Mouse (Mus musculus) G1E (cell line): Measurements from ENCODE around the gene Fam129a. TPM values are rescaled to one million over a fixed set of nuclear protein-coding genes. Genes with fewer than 3 reads are reported as not detected.

Source experiments
- ATAC-seq: 2 replicates; pipeline ENCODE4 v1.8.0; 2016; ENCODE audit warnings: mild to moderate bottlenecking; ENCODE audit not compliant: insufficient number of reproducible peaks, poor library complexity, low FRiP score, severe bottlenecking; ENCODE audit errors: extremely low read depth
- DNase-seq: peaks from one replicate; pipeline ENCODE4 v3.0.0; 2012; ENCODE audit warnings: low spot score
- H3K27me3 ChIP-seq: 2 replicates; pipeline ENCODE4 v1.6.1; 2012; ENCODE audit warnings: mild to moderate bottlenecking, low read length, inconsistent platforms; ENCODE audit not compliant: insufficient read depth
- H3K36me3 ChIP-seq: replicated peaks from 2 replicates; pipeline ENCODE3; 2012; ENCODE audit warnings: mild to moderate bottlenecking, inconsistent platforms
- H3K4me1 ChIP-seq: 2 replicates; pipeline ENCODE4 v1.6.1; 2012; ENCODE audit warnings: low read depth, low read length, inconsistent platforms, mixed read lengths; ENCODE audit not compliant: insufficient read depth
- H3K4me3 ChIP-seq: 2 replicates; pipeline ENCODE4 v1.5.1; 2012; ENCODE audit warnings: low read depth, mild to moderate bottlenecking, inconsistent platforms, low read length, moderate library complexity, mixed read lengths
- H3K9me3 ChIP-seq: replicated peaks from 2 replicates; pipeline ENCODE4 v1.6.1; 2012; ENCODE audit warnings: inconsistent platforms
- CTCF ChIP-seq: IDR thresholded peaks from 2 replicates; pipeline ENCODE4 v1.5.1; 2012; ENCODE audit warnings: low read depth, low read length, inconsistent platforms, mixed read lengths
- GATA1 ChIP-seq: IDR thresholded peaks from 2 replicates; pipeline ENCODE4 v1.6.1; 2012; ENCODE audit warnings: borderline replicate concordance, low read length, inconsistent platforms, mixed read lengths
- GATA2 ChIP-seq: IDR thresholded peaks from 2 replicates; pipeline ENCODE4 v1.6.1; 2012; ENCODE audit warnings: low read depth, low read length, inconsistent platforms, borderline replicate concordance
- POLR2AphosphoS5 ChIP-seq: IDR thresholded peaks from 2 replicates; pipeline ENCODE4 v1.6.1; 2012; ENCODE audit warnings: low read depth, low read length, inconsistent platforms; ENCODE audit not compliant: insufficient replicate concordance
- TAL1 ChIP-seq: conservative IDR thresholded peaks from 2 replicates; pipeline ENCODE4 v1.6.1; 2012; ENCODE audit warnings: low read depth, low read length, inconsistent platforms, mixed read lengths
- polyA plus RNA-seq: library from polyadenylated mRNA; stranded (reverse); fragments of >175 nt; gene quantifications from 2 replicates; pipeline ENCODE4 v1.2.3, GENCODE M21; 2012
- total RNA-seq, 2 experiments: library from RNA; stranded (forward) in 1 of 2; stranded (reverse) in 1 of 2; fragments of 200-1000 nt in 1 of 2; fragments of >200 nt in 1 of 2; fragmentation: Nextera tagmentation in 1 of 2; gene quantifications; 2 replicates each; pipeline ENCODE4 v1.2.3; 2014 to 2017

Gene Fam129a
- total and polyA plus RNA-seq, 3 experiments: 0.60 TPM; not detected in 2

DNA sequence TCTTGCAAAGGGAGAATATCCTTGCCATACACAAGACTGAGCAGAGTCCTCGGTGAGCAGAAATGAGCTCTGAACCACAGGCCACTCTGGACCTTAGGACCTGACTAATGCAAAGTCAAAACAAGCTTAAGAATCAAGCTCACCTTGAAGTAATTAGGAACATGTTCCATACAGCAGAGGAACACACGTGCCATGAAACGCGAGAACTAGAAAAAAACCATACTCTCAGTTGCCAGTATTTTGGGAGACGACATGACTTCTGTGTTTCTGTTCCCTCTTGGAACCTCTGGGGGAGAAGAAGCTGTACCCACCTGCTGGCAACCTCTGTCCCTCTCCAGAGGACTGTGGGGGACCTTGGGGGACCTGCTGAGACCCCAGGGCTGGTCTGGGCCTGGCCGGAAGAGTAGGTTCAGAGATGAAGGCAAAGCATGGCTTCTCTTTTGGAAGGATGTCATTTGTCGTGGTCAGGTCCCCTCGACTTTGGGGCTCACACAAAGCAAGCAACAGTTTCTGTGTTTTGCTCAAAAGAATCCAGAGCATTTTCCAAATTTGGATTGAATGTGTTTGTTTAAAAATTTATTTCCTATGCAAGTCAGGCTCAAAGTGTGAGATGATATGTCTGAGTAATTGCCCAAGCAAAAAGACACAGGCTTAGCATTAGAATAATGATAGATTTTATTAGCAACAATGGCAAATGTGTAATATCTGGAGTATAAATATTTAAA, 12.6 kb downstream of the Fam129a start:
- Histone ChIP-seq H3K4me3 (no peak overlapping the region), H3K36me3 (no peaks in the 10 kb centered on the region), H3K9me3 (no peaks in the 10 kb centered on the region), H3K27me3 (peaks cover 8% of the 10 kb centered on the region), H3K4me1 (no peaks in the 10 kb centered on the region)
- ATAC-seq (no peak), DNase-seq (no peak)
- TF ChIP-seq CTCF (no peak), TAL1 (no peak), POLR2AphosphoS5 (no peak), GATA2 (no peak), GATA1 (no peak)

DNA sequence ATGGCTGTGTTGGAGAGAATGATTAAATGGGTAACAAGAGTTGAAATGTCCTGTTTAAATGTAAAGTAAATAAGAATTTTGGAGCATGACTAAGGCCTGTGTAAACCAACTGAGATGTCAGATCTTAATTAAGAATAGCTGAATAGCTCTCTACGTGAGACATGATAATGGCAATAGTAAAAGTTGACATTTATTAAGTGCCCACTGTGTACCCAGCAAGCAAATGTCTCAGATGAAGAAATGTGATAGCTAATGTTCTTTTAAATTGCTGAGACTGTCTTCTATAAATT, 13.1 kb downstream of the Fam129a start:
- Histone ChIP-seq H3K4me1 (no peaks in the 10 kb centered on the region), H3K27me3 (peaks cover 8% of the 10 kb centered on the region), H3K9me3 (no peaks in the 10 kb centered on the region), H3K4me3 (no peak overlapping the region), H3K36me3 (no peaks in the 10 kb centered on the region)
- no peak for TF ChIP-seq GATA1
- TF ChIP-seq GATA2: no peak
- no peak for TF ChIP-seq POLR2AphosphoS5
- TF ChIP-seq TAL1: no peak
- TF ChIP-seq CTCF: no peak
- ATAC-seq: no peak
- no peak for DNase-seq

DNA sequence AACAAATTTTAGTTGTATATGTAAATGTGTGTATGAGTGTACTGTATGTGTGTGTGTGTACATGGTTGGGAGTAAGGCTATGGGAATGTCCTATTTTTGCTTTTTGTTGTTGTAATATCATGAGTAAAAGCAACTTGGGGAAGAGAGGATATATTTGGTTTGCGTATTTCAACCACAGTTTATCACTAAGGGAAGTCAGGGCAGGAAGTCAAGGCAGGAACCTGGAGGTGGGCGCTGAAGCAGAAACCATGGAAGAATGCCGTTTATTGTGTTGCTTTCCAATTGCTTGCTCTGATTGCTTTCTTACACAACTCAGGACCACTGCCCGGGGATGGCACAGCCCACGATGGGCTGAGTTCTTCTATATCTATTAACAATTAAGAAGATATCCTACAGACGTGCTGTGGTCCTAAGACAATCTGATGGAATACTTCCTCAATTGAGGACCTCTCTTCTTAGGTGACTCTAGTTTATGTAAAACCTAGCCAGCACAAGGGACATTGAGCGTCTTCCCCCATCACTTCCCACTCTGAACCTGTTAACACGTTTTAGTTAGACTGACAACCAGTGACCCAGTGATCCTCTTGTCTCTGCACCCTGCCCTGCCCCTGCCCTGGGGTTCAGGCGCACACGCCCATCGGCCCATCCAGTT, 13.7 kb downstream of the Fam129a start:
- no peaks in the 10 kb centered on the region for H3K4me1 ChIP-seq
- ATAC-seq (no peak), DNase-seq (no peak)
- no peak for TF ChIP-seq POLR2AphosphoS5
- no peak for TF ChIP-seq CTCF
- TF ChIP-seq GATA2: no peak
- TF ChIP-seq TAL1: no peak
- TF ChIP-seq GATA1: no peak
- H3K36me3 ChIP-seq: no peaks in the 10 kb centered on the region
- peaks cover 8% of the 10 kb centered on the region for H3K27me3 ChIP-seq
- H3K9me3 ChIP-seq: no peaks in the 10 kb centered on the region
- no peak overlapping the region for H3K4me3 ChIP-seq

DNA sequence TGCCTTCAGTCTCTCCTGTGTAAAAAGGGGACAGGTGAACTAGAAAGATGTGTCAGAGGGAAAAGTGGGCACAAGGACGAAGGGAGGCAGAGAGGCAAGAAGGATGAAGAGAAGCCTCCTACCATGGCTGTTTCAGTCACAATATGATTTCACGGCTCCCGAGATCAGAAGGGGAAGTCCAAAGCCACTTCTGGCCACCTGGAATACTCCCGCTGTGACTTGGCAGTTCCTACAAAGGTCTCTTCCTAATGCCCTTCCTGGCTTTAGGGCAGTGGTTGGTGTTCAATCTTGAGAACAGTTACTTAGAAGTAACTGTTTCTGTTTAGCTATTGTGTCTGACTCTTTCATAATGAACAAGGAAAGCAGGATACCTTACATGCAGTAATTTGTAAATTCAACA, 14.7 kb downstream of the Fam129a start:
- Histone ChIP-seq H3K4me1 (no peaks in the 10 kb centered on the region), H3K9me3 (no peaks in the 10 kb centered on the region), H3K4me3 (no peak overlapping the region), H3K36me3 (no peaks in the 10 kb centered on the region), H3K27me3 (peaks cover 8% of the 10 kb centered on the region)
- no peak for TF ChIP-seq CTCF
- TF ChIP-seq GATA1: no peak
- TF ChIP-seq GATA2: no peak
- no peak for TF ChIP-seq POLR2AphosphoS5
- TF ChIP-seq TAL1: no peak
- ATAC-seq (no peak), DNase-seq (no peak)

DNA sequence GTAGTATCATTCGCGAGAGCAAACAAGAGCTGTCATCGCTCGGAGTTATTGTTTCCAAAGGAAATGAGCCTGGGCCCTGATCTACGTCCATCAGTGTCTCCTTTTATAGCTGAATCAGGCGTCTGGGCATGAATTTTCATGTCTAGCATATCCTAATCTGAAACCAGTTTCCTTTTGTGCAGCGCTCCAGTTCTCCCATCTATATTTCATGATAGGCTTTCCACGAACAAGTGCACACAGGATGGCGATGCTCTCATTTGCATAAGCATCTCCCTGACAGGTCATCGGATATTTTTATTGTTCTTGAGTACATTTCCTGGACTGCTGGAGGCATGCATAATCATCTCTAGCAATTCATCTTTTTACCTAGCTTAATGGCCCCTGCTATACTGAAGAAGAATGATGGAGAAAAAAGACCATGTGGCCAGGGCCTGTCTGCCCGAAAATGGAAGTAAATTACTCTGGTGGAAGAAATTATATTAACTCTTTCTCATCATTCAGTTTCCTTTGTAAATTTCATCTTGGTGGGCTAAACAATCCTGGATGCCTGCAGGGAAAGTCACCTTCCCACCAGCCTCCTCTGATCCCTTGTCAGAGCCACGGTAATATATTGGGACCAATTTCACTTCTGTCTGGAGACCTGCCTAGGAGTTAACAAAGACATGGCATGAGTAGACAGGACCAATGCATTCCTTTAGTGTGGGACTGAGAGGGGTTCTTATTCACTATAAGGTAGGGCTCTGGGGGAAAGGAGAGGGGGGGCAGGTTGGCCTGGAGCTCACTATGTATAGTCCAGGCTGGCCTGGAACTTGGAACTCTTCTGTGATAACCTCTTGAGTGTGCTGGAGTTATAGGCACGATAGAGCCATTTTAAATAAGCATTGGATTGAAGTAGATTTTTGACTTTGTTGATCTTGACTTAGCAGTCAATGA, 21.4 kb downstream of the Fam129a start:
- H3K4me1 ChIP-seq: no peaks in the 10 kb centered on the region
- no peaks in the 10 kb centered on the region for H3K36me3 ChIP-seq
- H3K27me3 ChIP-seq: peaks cover 9% of the 10 kb centered on the region
- H3K9me3 ChIP-seq: no peaks in the 10 kb centered on the region
- no peak for TF ChIP-seq TAL1
- no peak for TF ChIP-seq CTCF
- TF ChIP-seq GATA1: no peak
- no peak for TF ChIP-seq GATA2
- no peak for TF ChIP-seq POLR2AphosphoS5
- DNase-seq: no peak
- no peak for ATAC-seq
- H3K4me3 ChIP-seq: no peak overlapping the region

DNA sequence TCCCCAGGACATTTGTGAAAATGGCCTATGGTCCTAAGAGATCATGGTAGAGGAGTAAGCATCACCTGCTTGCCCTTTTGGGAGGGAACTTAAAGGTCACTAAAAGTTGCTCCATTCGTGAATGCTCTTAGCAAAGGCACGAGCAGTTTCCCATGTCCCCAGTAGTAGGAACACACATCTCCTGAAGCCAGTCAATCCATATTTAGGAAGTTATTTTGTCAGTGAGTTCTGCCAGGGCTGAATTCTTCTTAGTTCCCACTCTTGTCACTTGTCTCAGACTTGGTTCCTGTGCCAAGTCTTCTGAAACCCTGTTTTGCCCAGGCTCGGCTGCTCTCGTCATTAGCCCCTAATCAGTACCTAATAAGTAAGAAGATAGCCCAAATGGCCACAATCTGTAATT, 23.9 kb downstream of the Fam129a start:
- H3K36me3 ChIP-seq: no peaks in the 10 kb centered on the region
- no peak overlapping the region for H3K4me3 ChIP-seq
- ATAC-seq (no peak), DNase-seq (no peak)
- TF ChIP-seq CTCF (no peak), TAL1 (no peak), GATA2 (no peak)
- no peaks in the 10 kb centered on the region for H3K9me3 ChIP-seq
- no peaks in the 10 kb centered on the region for H3K4me1 ChIP-seq
- peaks cover 7% of the 10 kb centered on the region for H3K27me3 ChIP-seq
